Mouse (Mus musculus) lung, postnatal 0 days (tissue): ENCODE results near the gene Gbf1. TPM values are rescaled to one million over a fixed set of nuclear protein-coding genes. Genes with fewer than 3 reads are reported as not detected.
"Not testable (repeated sequence)": the region's sequence is repeated elsewhere in the genome, so short reads cannot be mapped to it uniquely, and the experiment has no call there.

ENCODE experiments used
- ATAC-seq: fragments of 200-750 bp; cut with Nextera tagmentation; 2 replicates; pipeline ENCODE4 v1.8.0; 2017; ENCODE audit warnings: moderate library complexity
- DNase-seq: peaks from one replicate; pipeline ENCODE4 v3.0.0-alpha.2; 2016; ENCODE audit warnings: low spot score
- H3K27ac ChIP-seq: fragments of 300-500 bp; sonication (generic); 2 replicates; pipeline ENCODE4 v1.5.1; 2014; ENCODE audit warnings: antibody characterized with exemption, mild to moderate bottlenecking, low read length, mixed read lengths
- H3K27me3 ChIP-seq: fragments of 300-500 bp; sonication (generic); replicated peaks from 2 replicates; pipeline ENCODE4 v1.6.1; 2014; ENCODE audit warnings: low read length, mixed read lengths; ENCODE audit not compliant: insufficient read depth
- H3K36me3 ChIP-seq: fragments of 300-500 bp; sonication (generic); 2 replicates; pipeline ENCODE4 v1.6.1; 2014; ENCODE audit warnings: low read length, mixed read lengths; ENCODE audit not compliant: insufficient read depth
- H3K4me1 ChIP-seq: fragments of 300-500 bp; sonication (generic); 2 replicates; pipeline ENCODE4 v1.6.1; 2014; ENCODE audit warnings: antibody characterized with exemption, low read depth, low read length, mixed read lengths; ENCODE audit not compliant: insufficient read depth
- H3K4me2 ChIP-seq: fragments of 300-500 bp; sonication (generic); replicated peaks from 2 replicates; pipeline ENCODE4 v1.6.1; 2014; ENCODE audit warnings: low read depth, mild to moderate bottlenecking, low read length, moderate library complexity, mixed read lengths
- H3K4me3 ChIP-seq: fragments of 300-500 bp; sonication (generic); 2 replicates; pipeline ENCODE4 v1.5.1; 2014; ENCODE audit warnings: low read depth, low read length
- H3K9ac ChIP-seq: fragments of 300-500 bp; sonication (generic); replicated peaks from 2 replicates; pipeline ENCODE4 v1.6.1; 2014; ENCODE audit warnings: low read depth, mild to moderate bottlenecking
- H3K9me3 ChIP-seq: fragments of 300-500 bp; sonication (generic); 2 replicates; pipeline ENCODE4 v1.6.1; 2016; ENCODE audit warnings: low read length, mixed read lengths
- CTCF ChIP-seq: IDR thresholded peaks from 2 replicates; pipeline ENCODE4 v1.5.1; 2016; ENCODE audit warnings: antibody characterized with exemption, mild to moderate bottlenecking
- EP300 ChIP-seq: IDR thresholded peaks from 2 replicates; pipeline ENCODE4 v1.6.1; 2016; ENCODE audit warnings: antibody characterized with exemption, mild to moderate bottlenecking, control low read depth
- WGBS: fragments of 180-500 bp; shearing (Covaris S2); extraction: QIAGEN DNeasy Blood & Tissue Kit; methylation state at CpG from one replicate; pipeline ENCODE4 v1.1.7; 2014; 5-methylcytosine and 5-hydroxymethylcytosine counted together
- polyA plus RNA-seq: library from polyadenylated mRNA; unstranded; fragments of >200 nt; fragmentation: Nextera tagmentation; extraction: Ambion mirVana; gene quantifications from 2 replicates; pipeline ENCODE4 v1.2.1, GENCODE M21; 2015

The Gbf1 gene
- polyA plus RNA-seq, 1 experiment from 2014 or later: 32.1 TPM

DNA sequence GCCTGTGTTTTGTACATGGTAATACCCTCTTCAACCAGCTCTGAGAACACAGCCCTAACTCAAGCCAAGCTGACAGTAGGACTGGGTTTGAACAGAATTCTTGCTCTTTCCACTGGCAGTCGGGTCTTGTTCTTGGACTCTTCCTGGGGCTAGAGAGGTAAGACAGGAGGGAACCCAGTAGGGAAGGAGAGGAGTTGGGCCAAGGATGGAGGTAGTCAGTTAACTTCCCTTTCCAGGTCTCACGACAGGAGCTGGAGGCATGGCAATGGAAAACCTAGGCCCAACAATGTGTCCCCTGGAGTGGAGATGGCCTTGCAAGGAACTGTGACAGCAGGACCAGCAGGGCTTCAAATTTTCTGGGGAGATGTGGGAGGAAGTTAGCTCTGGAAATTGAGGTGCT lies 12.0 kb upstream of the Gbf1 start:
- H3K36me3 ChIP-seq: no peaks in the 10 kb centered on the region
- 87% methylated on average over 2 of the region's 2 CpGs for WGBS
- TF ChIP-seq EP300: no peak
- no peak for TF ChIP-seq CTCF
- no peaks in the 10 kb centered on the region for H3K9me3 ChIP-seq
- peaks cover 11% of the 10 kb centered on the region for H3K27me3 ChIP-seq
- H3K27ac ChIP-seq: no peak overlapping the region
- H3K4me1 ChIP-seq: peaks cover 13% of the 10 kb centered on the region; the same call in 1 of the 2 replicates
- no peak overlapping the region for H3K9ac ChIP-seq
- H3K4me3 ChIP-seq: no peak overlapping the region
- no peak overlapping the region for H3K4me2 ChIP-seq
- no peak for DNase-seq
- no peak for ATAC-seq

- ATAC-seq (peak; percentile 36), DNase-seq (peak; percentile 13)
- Histone ChIP-seq H3K27ac (no peak overlapping the region), H3K4me1 (peaks cover 7% of the 10 kb centered on the region; the same call in 1 of the 2 replicates), H3K9ac (no peak overlapping the region), H3K4me3 (no peak overlapping the region), H3K36me3 (no peaks in the 10 kb centered on the region), H3K9me3 (no peaks in the 10 kb centered on the region), H3K27me3 (peaks cover 10% of the 10 kb centered on the region), H3K4me2 (no peak overlapping the region)
- 9% methylated on average over 6 of the region's 6 CpGs for WGBS
- TF ChIP-seq CTCF (no peak), EP300 (no peak)
Measured at GRCm38 (mm10) chr19:46141091-46141490, 11.2 kb upstream of the Gbf1 start.

DNA sequence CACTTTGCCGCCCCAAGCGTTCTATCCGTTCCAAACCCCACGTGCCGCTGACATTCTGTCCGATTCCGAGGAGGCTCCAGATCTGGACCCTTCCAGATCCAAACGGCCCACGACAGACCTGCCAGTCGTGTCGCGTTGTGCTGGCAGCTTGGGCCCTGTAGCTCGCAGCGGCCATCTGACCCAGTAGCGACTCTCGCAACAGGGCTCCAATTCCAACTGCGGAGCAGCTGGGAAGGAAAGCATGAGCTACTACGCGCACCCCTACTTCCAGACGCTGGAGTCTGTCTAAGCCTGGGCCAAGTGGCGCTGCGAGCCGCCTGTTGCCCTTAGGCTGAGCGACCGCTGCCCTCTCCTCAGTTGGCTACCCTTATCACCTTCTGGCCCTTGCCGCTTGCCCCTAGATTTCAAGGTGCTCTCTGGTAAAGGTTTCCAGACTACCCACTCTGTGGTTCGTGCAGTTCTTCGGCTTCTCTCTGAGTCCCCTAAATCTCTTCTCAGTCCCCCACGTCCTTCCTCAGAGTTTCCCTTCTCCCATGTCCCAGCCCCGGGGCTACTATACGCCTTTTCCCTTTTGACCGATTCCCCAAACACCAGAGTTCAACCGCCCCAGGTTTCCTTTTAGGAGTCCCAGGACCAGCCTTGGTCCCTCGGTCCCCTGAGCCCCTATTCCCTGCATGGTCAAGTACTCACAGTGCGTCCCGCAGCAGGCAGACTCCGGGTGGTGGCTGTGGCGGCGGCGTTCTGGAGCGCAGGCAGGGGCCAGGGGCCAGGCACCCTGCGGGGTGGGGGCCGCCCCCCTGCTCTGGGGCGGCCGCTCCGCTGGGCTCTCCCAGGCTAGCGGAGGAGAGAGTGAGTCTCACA lies 4.6 kb upstream of the Gbf1 start, which contains the start of gene Pitx3:
TSS of gene Pitx3 (minus strand) at position 816 of the 861 bp plus-strand sequence.
- Histone ChIP-seq H3K9ac (0 out of 2 replicates have a peak within 1 kb of the TSS, but pooled peaks have one; percentile 5), H3K4me2 (peak within 1 kb of the TSS; percentile 95), H3K4me3 (peak within 1 kb of the TSS; percentile 61), H3K27me3 (peaks cover 20% of the 10 kb centered on the region; the same call in 1 of the 2 replicates), H3K9me3 (no peaks in the 10 kb centered on the region), H3K36me3 (no peaks in the 10 kb centered on the region), H3K4me1 (peaks cover 14% of the 10 kb centered on the region; the same call in 1 of the 2 replicates), H3K27ac (no peak within 1 kb of the TSS)
- peak; percentile 49 for DNase-seq
- under 1% methylated on average over 47 of the region's 47 CpGs for WGBS
- ATAC-seq: 0 out of 2 replicates have a peak, but pooled peaks have one; percentile 0
- TF ChIP-seq CTCF (no peak), EP300 (no peak)

- peak; percentile 96 for DNase-seq
Measured at GRCm38 (mm10) chr19:46148372-46148760, 3.9 kb upstream of the Gbf1 start.

GRCm38 (mm10) chr19:46149091-46149490 lies 3.2 kb upstream of the Gbf1 start:
- Histone ChIP-seq H3K27me3 (peaks cover 20% of the 10 kb centered on the region; the same call in 1 of the 2 replicates), H3K9ac (no peak overlapping the region), H3K4me3 (peak overlapping the region; percentile 61), H3K36me3 (no peaks in the 10 kb centered on the region), H3K4me1 (peaks cover 18% of the 10 kb centered on the region; the same call in 1 of the 2 replicates), H3K9me3 (no peaks in the 10 kb centered on the region), H3K4me2 (peak overlapping the region; percentile 95), H3K27ac (no peak overlapping the region)
- TF ChIP-seq EP300: no peak
- no peak for TF ChIP-seq CTCF
- DNase-seq: no peak
- no peak for ATAC-seq
- 23% methylated on average over 12 of the region's 12 CpGs for WGBS

More at GRCm38 (mm10) chr19:46148372-46148760, 3.9 kb upstream of the Gbf1 start:
- H3K4me3 ChIP-seq: peak overlapping the region; percentile 61
- peaks cover 14% of the 10 kb centered on the region; the same call in 1 of the 2 replicates for H3K4me1 ChIP-seq
- TF ChIP-seq EP300 (no peak), CTCF (no peak)
- H3K27me3 ChIP-seq: peaks cover 20% of the 10 kb centered on the region; the same call in 1 of the 2 replicates
- no peaks in the 10 kb centered on the region for H3K36me3 ChIP-seq
- H3K9me3 ChIP-seq: no peaks in the 10 kb centered on the region
- no peak overlapping the region for H3K27ac ChIP-seq
- peak overlapping the region; percentile 95 for H3K4me2 ChIP-seq
- WGBS: 1% methylated on average over 14 of the region's 27 CpGs
- H3K9ac ChIP-seq: no peak overlapping the region
- ATAC-seq: peak; percentile 68

DNA sequence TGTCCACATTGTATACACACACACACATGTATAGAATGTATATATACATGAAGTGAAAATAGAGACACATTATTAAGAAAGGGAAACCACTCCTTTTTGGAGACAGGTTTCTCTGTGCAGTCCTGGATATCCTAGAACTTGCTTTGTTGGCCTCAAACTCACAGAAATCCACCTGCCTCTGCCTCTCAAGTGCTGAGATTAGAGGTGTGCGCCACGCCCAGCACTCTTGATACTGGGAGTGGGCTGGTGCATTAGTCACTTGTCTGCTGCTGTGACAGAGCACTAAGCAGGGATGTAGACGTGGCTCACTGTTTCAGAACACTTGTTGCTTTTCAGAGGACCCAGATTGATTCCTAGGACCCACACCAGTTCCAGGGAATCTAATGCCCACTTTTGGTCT lies 13.6 kb downstream of the Gbf1 start:
- no peaks in the 10 kb centered on the region for H3K9me3 ChIP-seq
- peaks cover 16% of the 10 kb centered on the region for H3K36me3 ChIP-seq
- no peaks in the 10 kb centered on the region for H3K27me3 ChIP-seq
- ATAC-seq: no peak
- H3K9ac ChIP-seq: no peak overlapping the region
- TF ChIP-seq CTCF (no peak), EP300 (no peak)
- H3K4me2 ChIP-seq: no peak overlapping the region
- H3K4me1 ChIP-seq: no peaks in the 10 kb centered on the region
- H3K27ac ChIP-seq: no peak overlapping the region
- no peak overlapping the region for H3K4me3 ChIP-seq
- WGBS: 90% methylated on average over 3 of the region's 3 CpGs
- no peak for DNase-seq

GRCm38 (mm10) chr19:46167169-46167568 lies 14.9 kb downstream of the Gbf1 start:
- H3K9me3 ChIP-seq, H3K27me3 ChIP-seq, DNase-seq, H3K4me2 ChIP-seq, H3K4me3 ChIP-seq, ATAC-seq, H3K4me1 ChIP-seq, H3K27ac ChIP-seq, H3K9ac ChIP-seq: not testable (repeated sequence)
- 94% methylated on average over 1 of the region's 2 CpGs for WGBS
- H3K36me3 ChIP-seq: peaks cover 21% of the 10 kb centered on the region
